Mouse (Mus musculus) small intestine, adult 2 months (tissue): ENCODE data around the gene Dnajb5. TPM values are rescaled to one million over a fixed set of nuclear protein-coding genes. Genes with fewer than 3 reads are reported as not detected.

Source experiments
- H3K27ac ChIP-seq: fragments of 200-500 bp; 2 replicates; pipeline ENCODE4 v1.5.1; 2012; ENCODE audit warnings: low read depth, low read length, control low read depth, inconsistent platforms; ENCODE audit not compliant: insufficient read depth
- H3K27me3 ChIP-seq: fragments of 200-500 bp; 2 replicates; pipeline ENCODE4 v1.6.1; 2012; ENCODE audit warnings: mild to moderate bottlenecking, moderate library complexity, low read length, inconsistent platforms; ENCODE audit not compliant: control insufficient read depth, insufficient read depth
- H3K36me3 ChIP-seq: fragments of 200-500 bp; 2 replicates; pipeline ENCODE4 v1.6.1; 2012; ENCODE audit warnings: mild to moderate bottlenecking, low read length, control low read depth, inconsistent platforms; ENCODE audit not compliant: control insufficient read depth, insufficient read depth
- H3K4me1 ChIP-seq: fragments of 200-500 bp; 2 replicates; pipeline ENCODE4 v1.6.1; 2012; ENCODE audit warnings: low read length, inconsistent platforms, mixed read lengths; ENCODE audit not compliant: control insufficient read depth, insufficient read depth, insufficient read length
- H3K4me3 ChIP-seq: fragments of 200-500 bp; 2 replicates; pipeline ENCODE4 v1.5.1; 2012; ENCODE audit warnings: low read depth, mild to moderate bottlenecking, control low read depth, inconsistent platforms, low read length, moderate library complexity
- CTCF ChIP-seq: fragments of 200-500 bp; IDR thresholded peaks from 2 replicates; pipeline ENCODE4 v1.5.1; 2012; ENCODE audit warnings: low read depth, mild to moderate bottlenecking, control low read depth, inconsistent platforms, low read length, moderate library complexity, mixed read lengths; ENCODE audit not compliant: insufficient replicate concordance, insufficient read length; ENCODE audit errors: extremely low read depth
- POLR2A ChIP-seq: fragments of 200-500 bp; IDR thresholded peaks from 2 replicates; pipeline ENCODE4 v1.6.1; 2012; ENCODE audit warnings: low read depth, mild to moderate bottlenecking, control low read depth, inconsistent platforms, low read length, moderate library complexity
- WGBS: fragments of 180-500 bp; shearing (Covaris S2); methylation state at CpG from one replicate; pipeline ENCODE4 v1.1.7; 2018; 5-methylcytosine and 5-hydroxymethylcytosine counted together
- polyA plus RNA-seq: library from polyadenylated mRNA; depleted of rRNA; stranded (reverse); fragments of >200 nt; gene quantifications from 2 replicates; pipeline ENCODE4 v1.2.3, GENCODE M21; 2012

Gene Dnajb5
- polyA plus RNA-seq, 1 experiment: 6.5 TPM

- Histone ChIP-seq H3K4me1 (peaks cover 11% of the 10 kb centered on the region), H3K4me3 (peak overlapping the region; percentile 87), H3K27me3 (no peaks in the 10 kb centered on the region), H3K36me3 (no peaks in the 10 kb centered on the region), H3K27ac (peak overlapping the region; percentile 53)
- WGBS: 1% methylated on average over 22 of the region's 27 CpGs
- TF ChIP-seq POLR2A (no peak), CTCF (no peak)
Observed at GRCm38 (mm10) chr4:42950065-42950558, 498 bp downstream of the Dnajb5 start.

GRCm38 (mm10) chr4:42951206-42952195, 1.9 kb downstream of the Dnajb5 start:
- H3K4me3 ChIP-seq: no peak overlapping the region
- WGBS: 44% methylated on average over 11 of the region's 11 CpGs
- no peaks in the 10 kb centered on the region for H3K27me3 ChIP-seq
- peak overlapping the region; percentile 1; the same call in 1 of the 2 replicates for H3K27ac ChIP-seq
- no peaks in the 10 kb centered on the region for H3K36me3 ChIP-seq
- TF ChIP-seq POLR2A: no peak
- no peak for TF ChIP-seq CTCF
- peaks cover 11% of the 10 kb centered on the region for H3K4me1 ChIP-seq

GRCm38 (mm10) chr4:42952563-42952962, 2.9 kb downstream of the Dnajb5 start:
- 91% methylated on average over 7 of the region's 7 CpGs for WGBS
- no peaks in the 10 kb centered on the region for H3K27me3 ChIP-seq

DNA sequence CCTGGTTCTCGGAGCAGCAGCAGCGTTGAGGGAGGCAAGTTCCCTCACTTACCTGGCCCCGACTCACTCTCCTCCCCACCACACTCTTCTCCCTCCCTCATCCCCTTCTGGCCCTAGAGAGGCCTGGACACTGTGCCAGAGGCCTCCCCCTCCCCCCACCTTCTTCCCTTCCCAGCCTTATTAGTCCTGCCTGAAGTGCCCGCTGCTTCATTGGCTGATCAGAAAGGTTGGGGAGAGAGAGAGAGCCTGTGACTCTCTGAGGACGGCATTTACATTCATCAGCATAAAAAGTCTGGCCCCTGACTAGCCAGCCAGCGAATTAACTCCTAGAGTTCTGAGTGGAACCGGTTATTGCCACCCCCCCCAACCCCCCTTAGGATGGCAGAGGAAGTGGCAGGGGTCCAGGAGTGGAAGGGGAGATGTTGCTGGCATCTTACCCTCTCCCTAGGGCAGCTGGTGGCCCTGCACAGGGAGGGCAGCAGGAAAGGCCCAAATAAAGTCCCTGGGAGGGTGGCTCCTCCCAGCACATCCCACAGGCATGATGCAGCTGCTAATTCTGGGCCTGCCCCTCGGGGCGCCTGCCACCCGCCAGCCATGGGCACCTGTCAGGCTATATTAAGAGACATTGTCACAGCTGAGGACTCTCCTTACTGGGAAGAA, 4.0 kb downstream of the Dnajb5 start:
- 69% methylated on average over 10 of the region's 10 CpGs for WGBS
- no peaks in the 10 kb centered on the region for H3K36me3 ChIP-seq
- H3K4me1 ChIP-seq: peaks cover 11% of the 10 kb centered on the region
- TF ChIP-seq CTCF (no peak), POLR2A (no peak)
- no peaks in the 10 kb centered on the region for H3K27me3 ChIP-seq
- no peak overlapping the region for H3K4me3 ChIP-seq
- peak overlapping the region; percentile 54; the same call in 1 of the 2 replicates for H3K27ac ChIP-seq

More at GRCm38 (mm10) chr4:42952563-42952962, 2.9 kb downstream of the Dnajb5 start:
- TF ChIP-seq CTCF: no peak
- TF ChIP-seq POLR2A: no peak
- H3K27ac ChIP-seq: no peak overlapping the region
- H3K4me3 ChIP-seq: no peak overlapping the region
- H3K4me1 ChIP-seq: peaks cover 11% of the 10 kb centered on the region
- H3K36me3 ChIP-seq: no peaks in the 10 kb centered on the region

DNA sequence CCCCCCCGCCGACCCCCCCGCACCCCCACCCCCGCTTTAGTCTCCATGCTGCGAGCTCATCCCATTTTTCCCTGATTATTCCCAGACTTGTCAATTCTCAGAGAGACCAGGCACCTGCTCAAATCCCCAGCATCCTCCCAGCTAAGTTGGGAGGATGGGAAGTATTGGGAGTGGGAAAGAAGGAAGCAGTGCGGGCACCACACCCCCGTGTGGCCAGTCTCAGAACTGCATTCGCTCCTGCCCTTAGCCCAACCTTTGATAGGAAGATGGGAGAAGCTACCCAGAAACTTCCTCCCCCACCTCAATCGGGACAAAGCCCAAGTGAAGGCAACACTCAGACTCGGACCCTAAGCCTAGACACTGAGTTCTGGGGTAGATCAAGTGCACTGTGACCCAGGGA, 4.7 kb downstream of the Dnajb5 start:
- H3K27ac ChIP-seq: no peak overlapping the region
- TF ChIP-seq POLR2A (no peak), CTCF (peak; percentile 78)
- no peaks in the 10 kb centered on the region for H3K27me3 ChIP-seq
- H3K4me3 ChIP-seq: no peak overlapping the region
- H3K36me3 ChIP-seq: no peaks in the 10 kb centered on the region
- peaks cover 7% of the 10 kb centered on the region for H3K4me1 ChIP-seq
- 14% methylated on average over 10 of the region's 10 CpGs for WGBS

GRCm38 (mm10) chr4:42955200-42955599, 5.6 kb downstream of the Dnajb5 start:
- no peak overlapping the region for H3K27ac ChIP-seq
- no peak overlapping the region for H3K4me3 ChIP-seq
- H3K4me1 ChIP-seq: peaks cover 5% of the 10 kb centered on the region
- TF ChIP-seq POLR2A (no peak), CTCF (no peak)
- no peaks in the 10 kb centered on the region for H3K27me3 ChIP-seq
- 94% methylated on average over 3 of the region's 3 CpGs for WGBS
- H3K36me3 ChIP-seq: no peaks in the 10 kb centered on the region

DNA sequence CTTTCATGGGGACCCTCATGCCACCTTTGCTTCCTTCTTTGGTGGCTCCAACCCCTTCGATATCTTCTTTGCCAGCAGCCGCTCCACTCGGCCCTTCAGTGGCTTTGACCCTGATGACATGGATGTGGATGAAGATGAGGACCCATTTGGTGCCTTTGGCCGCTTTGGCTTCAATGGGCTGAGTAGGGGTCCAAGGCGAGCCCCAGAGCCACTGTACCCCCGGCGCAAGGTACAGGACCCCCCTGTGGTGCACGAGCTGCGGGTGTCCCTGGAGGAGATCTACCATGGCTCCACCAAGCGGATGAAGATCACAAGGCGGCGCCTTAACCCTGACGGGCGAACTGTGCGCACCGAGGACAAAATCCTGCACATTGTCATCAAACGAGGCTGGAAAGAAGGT, 7.0 kb downstream of the Dnajb5 start:
- Histone ChIP-seq H3K36me3 (no peaks in the 10 kb centered on the region), H3K4me1 (no peaks in the 10 kb centered on the region), H3K27me3 (no peaks in the 10 kb centered on the region), H3K4me3 (no peak overlapping the region), H3K27ac (no peak overlapping the region)
- TF ChIP-seq CTCF (no peak), POLR2A (no peak)
- 94% methylated on average over 17 of the region's 17 CpGs for WGBS
